Mouse (Mus musculus) heart, postnatal 10 days (tissue): ENCODE data around the gene Gpx4. TPM values are rescaled to one million over a fixed set of nuclear protein-coding genes. Genes with fewer than 3 reads are reported as not detected.

Source experiments
- DNase-seq, 2 experiments: peaks; one replicate each; pipeline ENCODE4 v3.0.0; 2021
- intact Hi-C: fragments of 180-260 bp; cut with DNase I; formaldehyde crosslinking; loops from one replicate; pipeline ENCODE4 v1.15.1; 2025
- total RNA-seq, 2 experiments: library from RNA; stranded (reverse); gene quantifications; 2 replicates each; pipeline ENCODE4 v1.2.3; 2021

The Gpx4 gene
- total RNA-seq, 2 experiments from 2014 or later: 551 to 562 TPM

GRCm38 (mm10) chr10:80095547-80095946 lies 48.6 kb downstream of the Gpx4 start:
- intact Hi-C loops: no loop called here

GRCm38 (mm10) chr10:80097275-80097674 lies 50.3 kb downstream of the Gpx4 start:
- intact Hi-C loops: no loop called here

More at GRCm38 (mm10) chr10:80095547-80095946, 48.6 kb downstream of the Gpx4 start:
- DNase-seq: peak in 1 of 2 experiments; percentile 58

GRCm38 (mm10) chr10:80098630-80099029 lies 51.7 kb downstream of the Gpx4 start:
- DNase-seq: no peak
- intact Hi-C loops: loop anchor here (1.0 kb wide), 1 partner anchor 8 kb away; no protein-coding TSS in a partner anchor

More at GRCm38 (mm10) chr10:80097275-80097674, 50.3 kb downstream of the Gpx4 start:
- DNase-seq: no peak

- peak in 1 of 2 experiments; percentile 50 for DNase-seq
Measured at GRCm38 (mm10) chr10:80100982-80101381, 54.0 kb downstream of the Gpx4 start.

GRCm38 (mm10) chr10:80102216-80102915 lies 55.4 kb downstream of the Gpx4 start:
- DNase-seq: peak; percentile 90 to 92
- intact Hi-C loops: no loop called here

More at GRCm38 (mm10) chr10:80100982-80101381, 54.0 kb downstream of the Gpx4 start:
- intact Hi-C loops: loop anchor here (2.0 kb wide), 1 partner anchor 28 kb away; no protein-coding TSS in a partner anchor

GRCm38 (mm10) chr10:80103032-80103431 lies 56.1 kb downstream of the Gpx4 start:
- DNase-seq: no peak
- intact Hi-C loops: no loop called here

GRCm38 (mm10) chr10:80104181-80104580 lies 57.2 kb downstream of the Gpx4 start:
- intact Hi-C loops: no loop called here
- no peak for DNase-seq

GRCm38 (mm10) chr10:80105460-80105859 lies 58.5 kb downstream of the Gpx4 start, which contains the start of gene Sbno2:
Gene Sbno2 (minus strand): TSS chr10:80105571.
- intact Hi-C loops: no loop called here
- no peak for DNase-seq

- intact Hi-C loops: no loop called here
- no peak for DNase-seq
Measured at GRCm38 (mm10) chr10:80105926-80106325, 59.0 kb downstream of the Gpx4 start.

Other genes starting within 250 kb of the Gpx4 start
- gene Misp, start 226.2 kb upstream of the Gpx4 start, total RNA-seq: under 1 TPM; 0.22 to 0.30 TPM
- gene Ptbp1, start 192.7 kb upstream of the Gpx4 start, total RNA-seq: 100 to 1,000 TPM; 144 to 145 TPM
- under 1 TPM in 1 of 2 experiments, not detected in 1; 0.55 TPM for gene Prtn3, start 172.7 kb upstream of the Gpx4 start, total RNA-seq
- under 1 TPM; 0.53 to 0.89 TPM for gene Plppr3, start 172.5 kb upstream of the Gpx4 start, total RNA-seq
- gene Elane, start 160.9 kb upstream of the Gpx4 start, total RNA-seq: not detected
- gene Cfd, start 156.3 kb upstream of the Gpx4 start, total RNA-seq: 10 to 100 TPM in 1 of 2 experiments, 1 to 10 TPM in 1; 3.2 to 12.0 TPM
- 10 to 100 TPM; 59.5 to 60.0 TPM for gene Med16, start 138.2 kb upstream of the Gpx4 start, total RNA-seq
- gene Gm26602, start 136.3 kb upstream of the Gpx4 start, total RNA-seq: not detected
- gene Kiss1r, start 130.2 kb upstream of the Gpx4 start, total RNA-seq: under 1 TPM; 0.17 to 0.22 TPM
- 10 to 100 TPM; 93.4 to 94.9 TPM for gene R3hdm4, start 126.0 kb upstream of the Gpx4 start, total RNA-seq
- 1 to 10 TPM; 3.1 to 3.2 TPM for gene Arid3a, start 120.1 kb upstream of the Gpx4 start, total RNA-seq
- 10 to 100 TPM; 22.7 to 23.4 TPM for gene Wdr18, start 87.0 kb upstream of the Gpx4 start, total RNA-seq
- gene Grin3b, start 76.5 kb upstream of the Gpx4 start, total RNA-seq: not detected
- gene Tmem259, start 62.8 kb upstream of the Gpx4 start, total RNA-seq: 100 to 1,000 TPM; 126 to 132 TPM
- gene Cnn2, start 58.6 kb upstream of the Gpx4 start, total RNA-seq: 10 to 100 TPM; 60.3 to 65.6 TPM
- 1 to 10 TPM; 7.8 to 8.2 TPM for gene Abca7, start 50.7 kb upstream of the Gpx4 start, total RNA-seq
- gene Arhgap45, start 30.5 kb upstream of the Gpx4 start, total RNA-seq: 1 to 10 TPM; 5.0 to 6.1 TPM
- 10 to 100 TPM; 79.0 to 79.1 TPM for gene Polr2e, start 7.4 kb upstream of the Gpx4 start, total RNA-seq
- gene Sbno2, start 58.4 kb downstream of the Gpx4 start, total RNA-seq: 10 to 100 TPM; 15.1 to 17.6 TPM
- gene Stk11, start 68.6 kb downstream of the Gpx4 start, total RNA-seq: 100 to 1,000 TPM; 110 to 112 TPM
- gene Atp5d, start 91.5 kb downstream of the Gpx4 start, total RNA-seq: 1,000 to 10,000 TPM; 1,058 to 1,125 TPM
- 1 to 10 TPM; 3.2 to 4.1 TPM for gene Cbarp, start 93.7 kb downstream of the Gpx4 start, total RNA-seq
- gene Midn, start 101.1 kb downstream of the Gpx4 start, total RNA-seq: 100 to 1,000 TPM; 132 to 190 TPM
- 100 to 1,000 TPM; 113 to 134 TPM for gene Cirbp, start 118.8 kb downstream of the Gpx4 start, total RNA-seq
- 1 to 10 TPM; 3.1 to 3.4 TPM for gene 1600002K03Rik, start 125.8 kb downstream of the Gpx4 start, total RNA-seq
- 1 to 10 TPM; 1.4 to 1.7 TPM for gene Efna2, start 132.3 kb downstream of the Gpx4 start, total RNA-seq
- 10 to 100 TPM; 20.3 to 23.1 TPM for gene Mum1, start 179.3 kb downstream of the Gpx4 start, total RNA-seq
- 100 to 1,000 TPM; 609 to 639 TPM for gene Ndufs7, start 202.0 kb downstream of the Gpx4 start, total RNA-seq
- 10 to 100 TPM; 19.3 to 21.3 TPM for gene Gamt, start 213.8 kb downstream of the Gpx4 start, total RNA-seq
- 10 to 100 TPM; 86.4 to 95.4 TPM for gene Dazap1, start 214.3 kb downstream of the Gpx4 start, total RNA-seq
- 100 to 1,000 TPM; 859 to 871 TPM for gene Rps15, start 245.3 kb downstream of the Gpx4 start, total RNA-seq
- gene Apc2, start 248.8 kb downstream of the Gpx4 start, total RNA-seq: 1 to 10 TPM; 4.7 to 5.0 TPM